In genomic region chr9:22389021-22389476, GRCm38 (mm10) we compare ENCODE assay signal across 8 mouse cellular contexts. TPM values are rescaled to one million over a fixed set of nuclear protein-coding genes. Genes with fewer than 3 reads are reported as not detected.
DNase-seq lines count a peak whose midpoint lies in the region; ATAC-seq and TF ChIP-seq lines count a peak whose summit lies in the region.

Gene Anln, minus strand, starts transcription at chr9:22389188.

- DNase-seq in c-Kit-positive CD71-positive TER-119-positive erythroid progenitor cells, embryonic 14.5 days (ENCODE audit: low spot score) = peak; percentile 90
- DNase-seq in heart, postnatal 0 days (ENCODE audit: low spot score) = peak; percentile 89
- DNase-seq in kidney, postnatal 36 days = peak; percentile 92 to 97
- peak; percentile 88 to 91 (median 90) for DNase-seq in liver, embryonic 14.5 days (ENCODE audit: low read depth in 3 of 3, low spot score in 3 of 3)
- peak; percentile 98 for DNase-seq in neural tube, embryonic 10.5 days (ENCODE audit: extremely low spot score, low spot score)

- H3K4me1 ChIP-seq in ES-Bruce4 (ENCODE audit: control insufficient read depth, insufficient read depth, low read length) = no peaks in the 10 kb centered on the region
- H3K4me1 ChIP-seq in forebrain, embryonic 12.5 days = peaks cover 17% of the 10 kb centered on the region
- H3K4me1 ChIP-seq in heart, postnatal 0 days (ENCODE audit: control insufficient read depth, insufficient read depth) = peaks cover 14% of the 10 kb centered on the region
- H3K4me1 ChIP-seq in liver, embryonic 14.5 days (replicated peaks; ENCODE audit: control insufficient read depth in 2 of 2, insufficient read depth in 2 of 2, low read length in 1 of 2) = peaks cover 24% of the 10 kb centered on the region in 2 experiments
- H3K4me1 ChIP-seq in stomach, embryonic 15.5 days = 0 out of 2 replicates have a peak, but pooled peaks cover 10% of the 10 kb centered on the region

- peak; percentile 70 for TF ChIP-seq EP300 in ES-Bruce4 (IDR thresholded peaks at IDR 0.05; ENCODE audit: insufficient read depth, low read depth, low read length)
- TF ChIP-seq EP300 in heart, postnatal 0 days (IDR thresholded peaks at IDR 0.05; ENCODE audit: low read depth) = peak; percentile 10; the same call in 1 of the 2 replicates
- peak; percentile 34; the same call in 1 of the 2 replicates for TF ChIP-seq EP300 in liver, embryonic 14.5 days (IDR thresholded peaks at IDR 0.05; ENCODE audit: low read depth)

- WGBS in forebrain, embryonic 12.5 days = 0% methylated on average over 43 of the region's 44 CpGs
- WGBS in heart, postnatal 0 days = 0% methylated on average over 29 of the region's 44 CpGs
- under 1% methylated on average over 44 of the region's 44 CpGs for WGBS in liver, embryonic 14.5 days (ENCODE audit: insufficient replicate concordance)
- 0% methylated on average over 44 of the region's 44 CpGs for WGBS in stomach, embryonic 15.5 days

- ATAC-seq in forebrain, embryonic 12.5 days (ENCODE audit: low FRiP score) = peak; percentile 96
- ATAC-seq in heart, postnatal 0 days (ENCODE audit: insufficient read depth, low read depth) = peak; percentile 96
- peak; percentile 93 for ATAC-seq in liver, embryonic 14.5 days (ENCODE audit: insufficient read depth)
- ATAC-seq in stomach, embryonic 15.5 days (ENCODE audit: insufficient read depth, low FRiP score, low read depth) = peak; percentile 96

- TF ChIP-seq POLR2A in ES-Bruce4 (IDR thresholded peaks at IDR 0.05; ENCODE audit: insufficient read depth, low read length) = peak; percentile 91

- peak within 1 kb of the TSS; percentile 56 for H3K4me2 ChIP-seq in forebrain, embryonic 12.5 days
- H3K4me2 ChIP-seq in heart, postnatal 0 days (ENCODE audit: low read depth, low read length) = peak within 1 kb of the TSS; percentile 85
- H3K4me2 ChIP-seq in liver, embryonic 14.5 days (ENCODE audit: low read depth) = peak within 1 kb of the TSS; percentile 88
- peak within 1 kb of the TSS; percentile 89 for H3K4me2 ChIP-seq in stomach, embryonic 15.5 days

- peak within 1 kb of the TSS; percentile 89 for H3K9ac ChIP-seq in ES-Bruce4 (ENCODE audit: low read depth, poor library complexity, severe bottlenecking)
- peak within 1 kb of the TSS; percentile 62 for H3K9ac ChIP-seq in forebrain, embryonic 12.5 days
- H3K9ac ChIP-seq in heart, postnatal 0 days (replicated peaks; ENCODE audit: low read depth, low read length) = peak within 1 kb of the TSS; percentile 87
- H3K9ac ChIP-seq in liver, embryonic 14.5 days (replicated peaks) = peak within 1 kb of the TSS; percentile 99
- peak within 1 kb of the TSS; percentile 75 for H3K9ac ChIP-seq in stomach, embryonic 15.5 days

- H3K36me3 ChIP-seq in ES-Bruce4 (ENCODE audit: control insufficient read depth, insufficient read depth, low read length, poor library complexity, severe bottlenecking) = peaks cover 2% of the 10 kb centered on the region; the same call in 1 of the 2 replicates
- no peaks in the 10 kb centered on the region for H3K36me3 ChIP-seq in forebrain, embryonic 12.5 days (replicated peaks)
- H3K36me3 ChIP-seq in heart, postnatal 0 days (replicated peaks; ENCODE audit: control insufficient read depth, insufficient read depth, low read length) = no peaks in the 10 kb centered on the region
- peaks cover 10% of the 10 kb centered on the region for H3K36me3 ChIP-seq in liver, embryonic 14.5 days (replicated peaks; ENCODE audit: control insufficient read depth, insufficient read depth, low read depth)
- no peaks in the 10 kb centered on the region for H3K36me3 ChIP-seq in stomach, embryonic 15.5 days

- TF ChIP-seq CTCF in ES-Bruce4 (IDR thresholded peaks at IDR 0.05; ENCODE audit: low read depth, low read length) = no peak
- TF ChIP-seq CTCF in heart, postnatal 0 days (IDR thresholded peaks at IDR 0.05; ENCODE audit: low read depth) = no peak
- peak; percentile 46 for TF ChIP-seq CTCF in liver, embryonic 14.5 days (IDR thresholded peaks at IDR 0.05; ENCODE audit: low read depth)

- H3K9me3 ChIP-seq in ES-Bruce4 (replicated peaks; ENCODE audit: control insufficient read depth, insufficient read depth, low read length, poor library complexity, severe bottlenecking) = no peaks in the 10 kb centered on the region
- no peaks in the 10 kb centered on the region for H3K9me3 ChIP-seq in forebrain, embryonic 12.5 days
- no peaks in the 10 kb centered on the region for H3K9me3 ChIP-seq in heart, postnatal 0 days (replicated peaks; ENCODE audit: control insufficient read depth, low read length)
- no peaks in the 10 kb centered on the region for H3K9me3 ChIP-seq in liver, embryonic 14.5 days (ENCODE audit: control insufficient read depth, low read length)
- no peaks in the 10 kb centered on the region for H3K9me3 ChIP-seq in stomach, embryonic 15.5 days

- H3K4me3 ChIP-seq in ES-Bruce4 (ENCODE audit: low read depth, low read length) = peak within 1 kb of the TSS; percentile 97
- H3K4me3 ChIP-seq in forebrain, embryonic 12.5 days (replicated peaks) = peak within 1 kb of the TSS; percentile 59
- H3K4me3 ChIP-seq in heart, postnatal 0 days (ENCODE audit: low read depth, low read length) = peak within 1 kb of the TSS; percentile 84
- H3K4me3 ChIP-seq in liver, embryonic 14.5 days (ENCODE audit: insufficient read depth in 1 of 2, low read depth in 2 of 2, low read length in 2 of 2) = peak within 1 kb of the TSS; percentile 86 to 98
- peak within 1 kb of the TSS; percentile 69 for H3K4me3 ChIP-seq in stomach, embryonic 15.5 days (replicated peaks)

- H3K27ac ChIP-seq in ES-Bruce4 (ENCODE audit: insufficient read depth, low read length) = peak within 1 kb of the TSS; percentile 92
- peak within 1 kb of the TSS; percentile 90 for H3K27ac ChIP-seq in forebrain, embryonic 12.5 days
- H3K27ac ChIP-seq in heart, postnatal 0 days (ENCODE audit: low read depth) = peak within 1 kb of the TSS; percentile 95
- peak within 1 kb of the TSS; percentile 94 for H3K27ac ChIP-seq in liver, embryonic 14.5 days
- peak within 1 kb of the TSS; percentile 94 for H3K27ac ChIP-seq in stomach, embryonic 15.5 days

- no peaks in the 10 kb centered on the region for H3K27me3 ChIP-seq in ES-Bruce4 (ENCODE audit: control insufficient read depth, insufficient read depth, low read length, poor library complexity, severe bottlenecking)
- H3K27me3 ChIP-seq in forebrain, embryonic 12.5 days = no peaks in the 10 kb centered on the region
- no peaks in the 10 kb centered on the region for H3K27me3 ChIP-seq in heart, postnatal 0 days (ENCODE audit: control insufficient read depth, insufficient read depth, low read length)
- no peaks in the 10 kb centered on the region for H3K27me3 ChIP-seq in liver, embryonic 14.5 days (ENCODE audit: control insufficient read depth, insufficient read depth, low read length)
- H3K27me3 ChIP-seq in stomach, embryonic 15.5 days (replicated peaks) = no peaks in the 10 kb centered on the region

RNA-seq across cellular contexts. Expression of gene Anln, which starts in this region (rescaled TPM):
- 155 and 169 TPM in 2 replicates for polyA plus RNA-seq in ES-Bruce4 (2011; ENCODE audit: insufficient read depth, insufficient read length, low read depth, missing spikeins)
- 36.8 and 41.1 TPM in 2 replicates for polyA plus RNA-seq in forebrain, embryonic 12.5 days (2016; fragmentation: Nextera tagmentation; extraction: Ambion mirVana)
- total RNA-seq in heart, postnatal 0 days (2014; rRNA removed; ENCODE audit: low replicate concordance) = 35.0 and 50.9 TPM in 2 replicates
- 12.8 and 12.9 TPM in 2 replicates for polyA plus RNA-seq in heart, postnatal 0 days (2015; fragmentation: Nextera tagmentation; extraction: Ambion mirVana)
- polyA plus RNA-seq in liver, embryonic 14.5 days (2012; rRNA removed) = 13.8 and 20.1 TPM in 2 replicates
- polyA plus RNA-seq in liver, embryonic 14.5 days (2014; fragmentation: Nextera tagmentation; extraction: Ambion mirVana) = 27.0 and 31.2 TPM in 2 replicates
- 47.9 and 49.8 TPM in 2 replicates for polyA plus RNA-seq in stomach, embryonic 15.5 days (2015; fragmentation: Nextera tagmentation; extraction: Ambion mirVana)

Comparison
In these comparisons a context has a peak if more than half of its experiments do, and no peak if none do; other contexts are left out.
1. Peak in every context shown above with its lines: DNase-seq, ATAC-seq, H3K4me3 ChIP-seq and H3K27ac ChIP-seq.